Mouse (Mus musculus) stomach, embryonic 14.5 days (tissue): ENCODE data around the gene Msh5. TPM values are rescaled to one million over a fixed set of nuclear protein-coding genes. Genes with fewer than 3 reads are reported as not detected.

Experiments used
- ATAC-seq: fragments of 200-750 bp; cut with Nextera tagmentation; 2 replicates; pipeline ENCODE4 v1.8.0; 2017; ENCODE audit warnings: low read depth, moderate TSS enrichment; ENCODE audit not compliant: insufficient number of reproducible peaks, insufficient read depth, low FRiP score
- H3K27ac ChIP-seq: fragments of 300-500 bp; sonication (generic); 2 replicates; pipeline ENCODE4 v1.5.1; 2014; ENCODE audit warnings: mild to moderate bottlenecking, low read length, moderate library complexity, mixed read lengths
- H3K27me3 ChIP-seq: fragments of 300-500 bp; sonication (generic); 2 replicates; pipeline ENCODE4 v1.6.1; 2014; ENCODE audit warnings: low read length, control low read depth, mixed read lengths; ENCODE audit not compliant: control insufficient read depth, insufficient read depth
- H3K36me3 ChIP-seq: fragments of 300-500 bp; sonication (generic); 2 replicates; pipeline ENCODE4 v1.6.1; 2014; ENCODE audit warnings: mild to moderate bottlenecking, control low read depth, low read length, moderate library complexity, mixed read lengths; ENCODE audit not compliant: control insufficient read depth, insufficient read depth
- H3K4me1 ChIP-seq: fragments of 300-500 bp; sonication (generic); 2 replicates; pipeline ENCODE4 v1.6.1; 2014; ENCODE audit warnings: low read length, control low read depth, mixed read lengths; ENCODE audit not compliant: control insufficient read depth, insufficient read depth
- H3K4me2 ChIP-seq: fragments of 300-500 bp; sonication (generic); replicated peaks from 2 replicates; pipeline ENCODE4 v1.6.1; 2014; ENCODE audit warnings: low read depth, low read length, control low read depth
- H3K4me3 ChIP-seq: fragments of 300-500 bp; sonication (generic); 2 replicates; pipeline ENCODE4 v1.5.1; 2014; ENCODE audit warnings: low read depth, low read length, control low read depth
- H3K9ac ChIP-seq: fragments of 300-500 bp; sonication (generic); replicated peaks from 2 replicates; pipeline ENCODE4 v1.6.1; 2014; ENCODE audit warnings: low read depth, mild to moderate bottlenecking, control low read depth, low read length, moderate library complexity, mixed read lengths
- H3K9me3 ChIP-seq: fragments of 300-500 bp; sonication (generic); 2 replicates; pipeline ENCODE4 v1.6.1; 2016; ENCODE audit warnings: low read depth, low read length, control low read depth; ENCODE audit not compliant: control insufficient read depth
- WGBS: fragments of 180-500 bp; shearing (Covaris S2); extraction: QIAGEN DNeasy Blood & Tissue Kit; methylation state at CpG from one replicate; pipeline ENCODE4 v1.1.7; 2014; 5-methylcytosine and 5-hydroxymethylcytosine counted together
- polyA plus RNA-seq: library from polyadenylated mRNA; unstranded; fragments of >200 nt; fragmentation: Nextera tagmentation; extraction: Ambion mirVana; gene quantifications from 2 replicates; pipeline ENCODE4 v1.2.1, GENCODE M21; 2014

Msh5 gene
- polyA plus RNA-seq = 3.6 and 3.8 TPM in 2 replicates

GRCm38 (mm10) chr17:35046681-35047455 is at the start of gene Msh5:
Msh5 (minus strand) TSS chr17:35046745.
- Histone ChIP-seq H3K27me3 (no peaks in the 10 kb centered on the region), H3K36me3 (no peaks in the 10 kb centered on the region), H3K27ac (peak within 1 kb of the TSS; percentile 100), H3K4me2 (peak within 1 kb of the TSS; percentile 98), H3K9me3 (no peaks in the 10 kb centered on the region), H3K4me3 (peak within 1 kb of the TSS; percentile 61), H3K9ac (peak within 1 kb of the TSS; percentile 92), H3K4me1 (peaks cover 36% of the 10 kb centered on the region)
- WGBS = 2% methylated on average over 33 of the region's 33 CpGs
- peak; percentile 91 for ATAC-seq

- H3K4me2 ChIP-seq = no peak overlapping the region
- H3K27ac ChIP-seq = no peak overlapping the region
- H3K4me3 ChIP-seq = no peak overlapping the region
- peaks cover 10% of the 10 kb centered on the region for H3K4me1 ChIP-seq
- H3K36me3 ChIP-seq = peaks cover 62% of the 10 kb centered on the region
- ATAC-seq = no peak
- H3K9me3 ChIP-seq = no peaks in the 10 kb centered on the region
- no peaks in the 10 kb centered on the region for H3K27me3 ChIP-seq
- H3K9ac ChIP-seq = no peak overlapping the region
- WGBS = 89% methylated on average over 15 of the region's 15 CpGs
Observed at GRCm38 (mm10) chr17:35094475-35095365, 48.2 kb upstream of the Msh5 start.

DNA sequence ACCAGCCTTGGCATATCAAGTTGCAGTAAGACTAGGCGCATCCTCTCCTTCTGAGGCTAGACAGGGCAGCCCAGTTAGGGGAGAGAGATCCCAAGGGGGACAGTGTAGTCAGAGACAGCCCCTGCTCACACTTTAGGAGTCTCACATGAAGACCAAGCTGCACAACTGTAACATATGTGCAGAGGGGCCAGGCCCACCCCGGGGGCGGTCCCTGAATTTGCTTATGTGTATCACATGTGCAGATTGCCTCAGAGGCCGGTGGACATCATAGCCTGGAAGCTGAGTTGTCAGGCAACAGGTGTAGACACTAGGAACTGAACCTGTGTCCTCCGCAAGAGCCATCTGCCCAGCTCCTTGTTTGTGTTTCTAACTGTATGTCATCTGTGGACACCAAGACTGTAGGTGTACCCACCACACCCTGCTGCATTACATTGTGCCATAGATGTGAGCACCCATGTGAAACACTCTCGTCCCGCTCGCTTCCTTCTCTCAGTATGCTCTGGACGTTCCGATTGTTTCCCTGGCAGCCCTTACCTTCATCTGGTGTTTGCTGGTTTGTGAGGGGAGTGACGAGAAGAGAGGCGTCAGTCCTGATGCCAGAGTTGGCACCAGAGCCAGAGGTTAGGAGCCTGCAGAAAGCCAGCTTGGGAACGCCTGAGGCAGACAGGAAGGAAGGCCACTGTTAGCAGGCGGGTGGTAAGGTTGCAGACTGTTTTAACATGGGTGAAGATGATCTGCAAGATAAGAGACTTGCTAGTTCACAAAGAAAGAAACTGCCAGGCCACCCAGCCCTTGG is 46.1 kb upstream of the Msh5 start:
- no peak overlapping the region for H3K4me2 ChIP-seq
- 88% methylated on average over 14 of the region's 14 CpGs for WGBS
- H3K4me1 ChIP-seq = peaks cover 10% of the 10 kb centered on the region
- peaks cover 46% of the 10 kb centered on the region for H3K36me3 ChIP-seq
- no peak overlapping the region for H3K4me3 ChIP-seq
- no peaks in the 10 kb centered on the region for H3K27me3 ChIP-seq
- no peak overlapping the region for H3K9ac ChIP-seq
- H3K9me3 ChIP-seq = no peaks in the 10 kb centered on the region
- no peak for ATAC-seq
- H3K27ac ChIP-seq = no peak overlapping the region

DNA sequence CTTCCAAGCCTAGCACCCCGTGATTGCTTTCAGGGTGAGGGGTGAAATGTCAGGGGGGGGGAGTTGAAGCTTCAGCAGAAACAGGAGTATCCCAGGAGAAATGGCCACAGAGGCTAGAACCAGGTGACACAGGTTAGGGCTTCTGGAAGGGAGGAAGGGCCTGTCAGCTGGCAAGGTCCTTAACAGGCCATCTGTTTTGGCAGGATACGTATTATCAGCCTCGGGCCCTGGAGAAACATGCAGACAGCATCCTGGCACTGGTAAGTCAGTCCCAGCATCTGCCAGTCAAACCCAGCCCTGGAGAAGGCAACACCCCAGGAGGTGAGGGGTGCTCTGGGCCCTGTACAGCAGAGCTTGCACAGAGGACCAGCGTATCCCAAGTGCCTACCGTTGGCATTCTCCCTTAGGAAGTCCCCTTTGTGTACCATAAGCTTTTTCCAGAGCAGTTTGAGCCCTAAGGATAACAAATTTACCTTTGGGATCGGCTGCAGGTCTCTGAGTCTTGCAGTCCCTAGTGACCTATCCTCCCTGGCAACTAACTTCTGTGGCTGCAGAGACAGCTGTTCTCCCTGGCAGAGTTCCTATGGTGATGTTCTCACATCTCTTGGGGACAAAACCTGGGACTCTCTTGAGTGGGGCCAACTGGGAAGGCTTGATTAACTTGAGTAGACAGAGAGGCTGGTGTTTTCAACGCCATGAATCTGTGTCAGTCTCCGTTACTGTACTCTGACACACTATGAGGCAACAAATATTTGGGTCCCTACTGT is 43.8 kb upstream of the Msh5 start:
- H3K36me3 ChIP-seq = peaks cover 31% of the 10 kb centered on the region
- H3K4me1 ChIP-seq = peaks cover 10% of the 10 kb centered on the region
- H3K9me3 ChIP-seq = no peaks in the 10 kb centered on the region
- peak overlapping the region; percentile 52 for H3K4me2 ChIP-seq
- ATAC-seq = no peak
- 61% methylated on average over 8 of the region's 8 CpGs for WGBS
- H3K27me3 ChIP-seq = no peaks in the 10 kb centered on the region
- H3K9ac ChIP-seq = peak overlapping the region; percentile 77; the same call in 1 of the 2 replicates
- peak overlapping the region; percentile 92; the same call in 1 of the 2 replicates for H3K27ac ChIP-seq
- peak overlapping the region; percentile 54 for H3K4me3 ChIP-seq

- peak within 1 kb of the TSS; percentile 54 for H3K4me3 ChIP-seq
- no peaks in the 10 kb centered on the region for H3K9me3 ChIP-seq
- H3K36me3 ChIP-seq = peaks cover 21% of the 10 kb centered on the region
- peaks cover 10% of the 10 kb centered on the region for H3K4me1 ChIP-seq
- H3K27me3 ChIP-seq = no peaks in the 10 kb centered on the region
- ATAC-seq = peak; percentile 96
- peak within 1 kb of the TSS; percentile 52 for H3K4me2 ChIP-seq
- 3% methylated on average over 67 of the region's 67 CpGs for WGBS
- H3K9ac ChIP-seq = peak within 1 kb of the TSS; percentile 77
- peak within 1 kb of the TSS; percentile 92 for H3K27ac ChIP-seq
Observed at GRCm38 (mm10) chr17:35088825-35089644, 42.5 kb upstream of the Msh5 start, which contains the start of gene Abhd16a. Abhd16a (plus strand) TSS chr17:35089263.

GRCm38 (mm10) chr17:35088151-35088550 is 41.6 kb upstream of the Msh5 start:
- Histone ChIP-seq H3K9ac (no peak overlapping the region), H3K27me3 (no peaks in the 10 kb centered on the region), H3K27ac (no peak overlapping the region), H3K36me3 (peaks cover 16% of the 10 kb centered on the region), H3K4me1 (peaks cover 10% of the 10 kb centered on the region), H3K9me3 (no peaks in the 10 kb centered on the region), H3K4me3 (no peak overlapping the region), H3K4me2 (no peak overlapping the region)
- no peak for ATAC-seq
- WGBS = 43% methylated on average over 2 of the region's 2 CpGs

- Histone ChIP-seq H3K9ac (no peak within 1 kb of the TSS), H3K27me3 (no peaks in the 10 kb centered on the region), H3K9me3 (no peaks in the 10 kb centered on the region), H3K27ac (no peak within 1 kb of the TSS), H3K4me3 (no peak within 1 kb of the TSS), H3K36me3 (no peaks in the 10 kb centered on the region; the same call in 1 of the 2 replicates), H3K4me1 (peaks cover 5% of the 10 kb centered on the region), H3K4me2 (no peak within 1 kb of the TSS)
- no peak for ATAC-seq
- 63% methylated on average over 7 of the region's 7 CpGs for WGBS
Observed at GRCm38 (mm10) chr17:35085208-35085865, 38.8 kb upstream of the Msh5 start, which contains the start of gene Ly6g6f. Ly6g6f (minus strand) TSS chr17:35085610.
